Mouse (Mus musculus) stomach, adult 2 months (tissue): Measurements from ENCODE around the gene Crybb1. TPM values are rescaled to one million over a fixed set of nuclear protein-coding genes. Genes with fewer than 3 reads are reported as not detected.

ENCODE experiments used
- polyA plus RNA-seq: library from polyadenylated mRNA; depleted of rRNA; stranded (reverse); fragments of >200 nt; gene quantifications from 2 replicates; pipeline ENCODE4 v1.2.3, GENCODE M21; 2012; rRNA removed

Gene Crybb1
- polyA plus RNA-seq: 0.23 TPM in 1 of 2 replicates, not detected in the other

DNA sequence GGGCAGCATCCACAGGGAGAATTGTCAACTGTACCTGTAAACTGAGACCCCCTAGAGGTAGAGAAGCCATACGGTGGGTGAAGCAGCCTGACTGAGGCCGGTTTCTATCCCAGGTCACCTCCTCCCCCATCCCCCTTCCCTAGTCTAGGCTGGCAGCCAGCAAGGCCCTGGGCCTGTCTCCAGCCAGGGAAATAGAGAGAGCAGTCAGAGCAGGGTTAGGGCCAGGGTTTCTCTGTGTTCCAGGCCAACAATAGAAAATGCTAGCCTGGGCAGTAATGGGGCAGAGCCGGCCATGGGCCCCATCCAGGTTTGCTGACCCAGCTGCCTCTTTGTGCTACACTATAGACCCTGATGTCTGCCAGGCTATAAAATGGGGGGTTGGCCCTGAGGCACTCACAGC is at the start of gene Crybb1:
Gene Crybb1 (plus strand): TSS at position 390 of the 400 bp plus-strand sequence.

DNA sequence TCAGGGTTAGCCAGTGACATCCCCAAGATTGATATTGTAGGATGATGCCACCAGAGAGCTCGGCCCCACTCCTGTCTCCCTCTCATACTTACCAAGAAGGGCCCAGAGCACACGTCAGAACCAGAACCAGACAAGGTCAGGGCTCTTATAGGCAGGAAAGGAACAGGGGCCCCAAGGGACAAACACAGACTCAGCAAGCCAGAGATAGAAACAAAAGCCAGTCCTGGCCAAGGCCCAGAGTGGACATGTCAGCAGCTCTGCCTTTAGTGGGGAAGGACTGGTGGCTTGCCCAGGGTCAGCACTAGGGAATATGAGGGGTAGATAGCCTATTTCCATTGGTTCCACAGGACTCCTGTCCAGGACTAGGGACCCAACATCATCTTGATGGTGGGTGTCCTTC is 3.2 kb upstream of the Crybb1 start, which contains the start of gene Cryba4:
Gene Cryba4 (minus strand): TSS at position 119 of the 400 bp plus-strand sequence.

DNA sequence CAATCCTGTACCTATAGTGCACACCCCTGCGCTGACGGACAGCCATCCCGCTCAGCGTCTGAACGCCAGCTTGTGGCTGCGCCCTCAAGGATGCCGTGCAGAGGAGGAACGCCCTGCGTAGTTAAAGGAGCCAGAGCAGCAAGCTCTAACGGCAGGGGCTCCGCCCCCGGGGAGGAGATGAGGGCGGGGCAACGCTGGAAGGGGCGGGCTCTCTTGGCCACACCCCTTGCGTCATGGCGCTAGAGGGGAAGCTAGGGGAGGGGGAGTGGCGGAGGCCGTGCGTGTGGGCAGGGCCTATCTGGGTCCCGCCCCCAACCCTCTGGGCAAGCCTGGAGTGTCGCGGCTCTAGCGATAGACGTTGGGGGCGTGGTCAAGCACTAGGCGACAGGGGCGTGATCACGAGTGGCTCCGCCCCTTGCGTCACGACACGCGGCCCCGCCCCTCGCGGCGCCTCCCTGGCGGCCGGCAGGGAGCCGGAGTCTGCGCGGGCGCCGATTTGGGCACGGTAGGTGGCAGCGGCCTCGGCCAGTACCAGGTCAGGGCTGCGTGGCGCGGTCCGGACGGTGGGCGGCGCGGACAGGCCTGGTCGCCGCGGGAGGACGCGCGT is 20.8 kb downstream of the Crybb1 start, which contains the start of gene Tpst2:
Gene Tpst2 (plus strand): TSS at position 425 of the 607 bp plus-strand sequence.

Other genes with a start within 250 kb of the Crybb1 start
- 0.14 and 0.41 TPM in 2 replicates for gene Cryba4, start 3.3 kb upstream of the Crybb1 start, polyA plus RNA-seq
- gene Tpst2, start 20.9 kb downstream of the Crybb1 start, polyA plus RNA-seq: 13.9 and 20.8 TPM in 2 replicates
- 13.6 and 14.5 TPM in 2 replicates for gene Tfip11, start 70.5 kb downstream of the Crybb1 start, polyA plus RNA-seq
- gene Srrd, start 87.2 kb downstream of the Crybb1 start, polyA plus RNA-seq: 17.3 and 20.5 TPM in 2 replicates
- gene Hps4, start 87.3 kb downstream of the Crybb1 start, polyA plus RNA-seq: 21.6 and 30.6 TPM in 2 replicates
- not detected in 2 replicates for gene Gm6583, start 100.2 kb downstream of the Crybb1 start, polyA plus RNA-seq
- 1.3 and 1.4 TPM in 2 replicates for gene Asphd2, start 139.1 kb downstream of the Crybb1 start, polyA plus RNA-seq
- gene Gm6588, start 193.6 kb downstream of the Crybb1 start, polyA plus RNA-seq: not detected in 2 replicates